Comparison of ENCODE assay signal across 11 mouse cellular contexts in genomic region chr8:94206256-94206655, GRCm38 (mm10). TPM values are rescaled to one million over a fixed set of nuclear protein-coding genes. Genes with fewer than 3 reads are reported as not detected.
A peak's percentile ranks its signal among the peaks of the same experiment; 100 is the strongest.
DNase-seq lines count a peak whose midpoint lies in the region; ATAC-seq and TF ChIP-seq lines count a peak whose summit lies in the region.
"Had no signal": no experiment of that assay in that cellular context is flagged by ENCODE, and none has a peak within 500 bp of the region (broad histone marks: within the 10 kb centered on the region; RNA-seq: fewer than 3 reads in every experiment).

No protein-coding gene starts in this region.

- H3K4me3 ChIP-seq in forebrain, postnatal 0 days (ENCODE audit: low read depth, low read length) = no peak overlapping the region
- H3K4me3 ChIP-seq in forebrain, embryonic 12.5 days (replicated peaks) = no peak overlapping the region
- H3K4me3 ChIP-seq in layer of hippocampus, adult 2 months = no peak overlapping the region
- H3K4me3 ChIP-seq in midbrain, embryonic 12.5 days = no peak overlapping the region
- H3K4me3 ChIP-seq in midbrain, embryonic 10.5 days = no peak overlapping the region
- H3K4me3 ChIP-seq: embryonic facial prominence, embryonic 13.5 days; heart, embryonic 10.5 days; hindbrain, embryonic 12.5 days had no signal

- no peaks in the 10 kb centered on the region for H3K27me3 ChIP-seq in forebrain, postnatal 0 days (ENCODE audit: insufficient read depth, low read length)
- no peaks in the 10 kb centered on the region; the same call in 1 of the 2 replicates for H3K27me3 ChIP-seq in forebrain, embryonic 12.5 days
- no peaks in the 10 kb centered on the region for H3K27me3 ChIP-seq in midbrain, embryonic 12.5 days
- no peaks in the 10 kb centered on the region for H3K27me3 ChIP-seq in midbrain, embryonic 10.5 days (ENCODE audit: low read depth, poor library complexity, severe bottlenecking)
- H3K27me3 ChIP-seq: embryonic facial prominence, embryonic 13.5 days; hindbrain, embryonic 12.5 days; Patski had no signal

- no peak overlapping the region for H3K9ac ChIP-seq in forebrain, postnatal 0 days
- no peak overlapping the region for H3K9ac ChIP-seq in forebrain, embryonic 12.5 days
- no peak overlapping the region for H3K9ac ChIP-seq in midbrain, embryonic 12.5 days (replicated peaks)
- H3K9ac ChIP-seq: embryonic facial prominence, embryonic 13.5 days; hindbrain, embryonic 12.5 days had no signal

- no peak for TF ChIP-seq CTCF in forebrain, postnatal 0 days (IDR thresholded peaks at IDR 0.05; ENCODE audit: low read depth)
- no peak for TF ChIP-seq CTCF in layer of hippocampus, adult 2 months (conservative IDR thresholded peaks at IDR 0.05)

- DNase-seq in forebrain, postnatal 0 days = no peak
- DNase-seq in layer of hippocampus, adult 2 months (ENCODE audit: low spot score in 2 of 2) = no peak
- DNase-seq in layer of hippocampus, adult 11-12 months (ENCODE audit: low spot score) = no peak
- DNase-seq in midbrain, embryonic 10.5 days (ENCODE audit: low spot score) = no peak

- ATAC-seq in forebrain, postnatal 0 days = 0 out of 2 replicates have a peak, but pooled peaks have one; percentile 34
- no peak for ATAC-seq in forebrain, embryonic 12.5 days (ENCODE audit: low FRiP score)
- ATAC-seq in midbrain, embryonic 12.5 days (ENCODE audit: low FRiP score, low read depth) = 0 out of 2 replicates have a peak, but pooled peaks have one; percentile 12

- no peaks in the 10 kb centered on the region for H3K9me3 ChIP-seq in forebrain, postnatal 0 days (ENCODE audit: low read length)
- H3K9me3 ChIP-seq in forebrain, embryonic 12.5 days = no peaks in the 10 kb centered on the region
- no peaks in the 10 kb centered on the region for H3K9me3 ChIP-seq in midbrain, embryonic 12.5 days
- H3K9me3 ChIP-seq in midbrain, embryonic 10.5 days (replicated peaks) = no peaks in the 10 kb centered on the region
- H3K9me3 ChIP-seq: embryonic facial prominence, embryonic 13.5 days; heart, embryonic 10.5 days; hindbrain, embryonic 12.5 days had no signal

- H3K36me3 ChIP-seq in forebrain, postnatal 0 days (ENCODE audit: insufficient read depth) = no peaks in the 10 kb centered on the region
- H3K36me3 ChIP-seq in forebrain, embryonic 12.5 days (replicated peaks) = no peaks in the 10 kb centered on the region
- no peaks in the 10 kb centered on the region for H3K36me3 ChIP-seq in midbrain, embryonic 12.5 days
- no peaks in the 10 kb centered on the region for H3K36me3 ChIP-seq in midbrain, embryonic 10.5 days
- H3K36me3 ChIP-seq: embryonic facial prominence, embryonic 13.5 days; heart, embryonic 10.5 days; hindbrain, embryonic 12.5 days had no signal

- no peak overlapping the region for H3K4me2 ChIP-seq in forebrain, postnatal 0 days (ENCODE audit: low read depth)
- no peak overlapping the region for H3K4me2 ChIP-seq in forebrain, embryonic 12.5 days
- no peak overlapping the region for H3K4me2 ChIP-seq in midbrain, embryonic 12.5 days (replicated peaks)
- H3K4me2 ChIP-seq: embryonic facial prominence, embryonic 13.5 days; hindbrain, embryonic 12.5 days had no signal

- whole genome bisulfite sequencing in forebrain, postnatal 0 days = 69% methylated on average over 8 of the region's 8 CpGs
- WGBS in forebrain, embryonic 12.5 days = 76% methylated on average over 8 of the region's 8 CpGs
- 81% methylated on average over 8 of the region's 8 CpGs for WGBS in midbrain, embryonic 12.5 days
- WGBS in midbrain, embryonic 10.5 days = 84% methylated on average over 8 of the region's 8 CpGs

- no peak overlapping the region for H3K27ac ChIP-seq in forebrain, postnatal 0 days (ENCODE audit: low read depth, low read length)
- no peak overlapping the region for H3K27ac ChIP-seq in forebrain, embryonic 12.5 days
- H3K27ac ChIP-seq in layer of hippocampus, adult 2 months = 0 out of 2 replicates have a peak overlapping the region, but pooled peaks have one; percentile 18
- no peak overlapping the region for H3K27ac ChIP-seq in midbrain, embryonic 12.5 days (replicated peaks)
- no peak overlapping the region for H3K27ac ChIP-seq in midbrain, embryonic 10.5 days (replicated peaks)
- H3K27ac ChIP-seq: embryonic facial prominence, embryonic 13.5 days; heart, embryonic 10.5 days; hindbrain, embryonic 12.5 days had no signal

- H3K4me1 ChIP-seq in forebrain, postnatal 0 days (ENCODE audit: insufficient read depth) = 0 out of 2 replicates have a peak, but pooled peaks cover 3% of the 10 kb centered on the region
- H3K4me1 ChIP-seq in forebrain, embryonic 12.5 days = no peaks in the 10 kb centered on the region
- no peaks in the 10 kb centered on the region for H3K4me1 ChIP-seq in midbrain, embryonic 12.5 days
- H3K4me1 ChIP-seq in midbrain, embryonic 10.5 days = no peaks in the 10 kb centered on the region
- H3K4me1 ChIP-seq: heart, embryonic 10.5 days; hindbrain, embryonic 12.5 days had no signal

RNA-seq across cellular contexts. Expression of gene Nup93, which starts 8.1 kb away (rescaled TPM):
- 43.7 and 44.5 TPM in 2 replicates for total RNA-seq in forebrain, postnatal 0 days (2014; rRNA removed)
- 31.4 and 36.7 TPM in 2 replicates for polyA plus RNA-seq in forebrain, postnatal 0 days (2015; fragmentation: Nextera tagmentation; extraction: Ambion mirVana)
- polyA plus RNA-seq in forebrain, embryonic 12.5 days (2016; fragmentation: Nextera tagmentation; extraction: Ambion mirVana) = 110 and 121 TPM in 2 replicates
- 10 to 100 TPM; 62.9 to 66.3 TPM for total RNA-seq in layer of hippocampus, adult 2 months (2021)
- polyA plus RNA-seq in midbrain, embryonic 12.5 days (2016; fragmentation: Nextera tagmentation; extraction: Ambion mirVana) = 96.7 and 98.4 TPM in 2 replicates
- polyA plus RNA-seq in midbrain, embryonic 10.5 days (2016; fragmentation: Nextera tagmentation; extraction: Ambion mirVana) = 133 and 142 TPM in 2 replicates

RNA-seq across cellular contexts. Expression of gene Mt1, which starts 27.4 kb away (rescaled TPM):
- total RNA-seq in forebrain, postnatal 0 days (2014; rRNA removed) = 205 and 418 TPM in 2 replicates
- 386 and 411 TPM in 2 replicates for polyA plus RNA-seq in forebrain, postnatal 0 days (2015; fragmentation: Nextera tagmentation; extraction: Ambion mirVana)
- polyA plus RNA-seq in forebrain, embryonic 12.5 days (2016; fragmentation: Nextera tagmentation; extraction: Ambion mirVana) = 64.4 and 76.2 TPM in 2 replicates
- 100 to 1,000 TPM; 636 to 650 TPM for total RNA-seq in layer of hippocampus, adult 2 months (2021)
- 31.1 and 38.8 TPM in 2 replicates for polyA plus RNA-seq in midbrain, embryonic 12.5 days (2016; fragmentation: Nextera tagmentation; extraction: Ambion mirVana)
- polyA plus RNA-seq in midbrain, embryonic 10.5 days (2016; fragmentation: Nextera tagmentation; extraction: Ambion mirVana) = 131 and 201 TPM in 2 replicates

RNA-seq across cellular contexts. Expression of gene Mt2, which starts 33.8 kb away (rescaled TPM):
- total RNA-seq in forebrain, postnatal 0 days (2014; rRNA removed) = 36.4 and 88.1 TPM in 2 replicates
- polyA plus RNA-seq in forebrain, postnatal 0 days (2015; fragmentation: Nextera tagmentation; extraction: Ambion mirVana) = 139 and 143 TPM in 2 replicates
- 34.1 and 35.0 TPM in 2 replicates for polyA plus RNA-seq in forebrain, embryonic 12.5 days (2016; fragmentation: Nextera tagmentation; extraction: Ambion mirVana)
- total RNA-seq in layer of hippocampus, adult 2 months (2021) = 100 to 1,000 TPM; 545 to 546 TPM
- 12.9 and 13.1 TPM in 2 replicates for polyA plus RNA-seq in midbrain, embryonic 12.5 days (2016; fragmentation: Nextera tagmentation; extraction: Ambion mirVana)
- polyA plus RNA-seq in midbrain, embryonic 10.5 days (2016; fragmentation: Nextera tagmentation; extraction: Ambion mirVana) = 32.3 and 55.8 TPM in 2 replicates
- polyA plus RNA-seq: activated CD4-positive, CD25-positive, alpha-beta regulatory T cell, adult 4 months had no signal

RNA-seq across cellular contexts. Expression of gene Mt3, which starts 53.8 kb away (rescaled TPM):
- total RNA-seq in forebrain, postnatal 0 days (2014; rRNA removed) = 151 and 445 TPM in 2 replicates
- polyA plus RNA-seq in forebrain, postnatal 0 days (2015; fragmentation: Nextera tagmentation; extraction: Ambion mirVana) = 316 and 341 TPM in 2 replicates
- polyA plus RNA-seq in forebrain, embryonic 12.5 days (2016; fragmentation: Nextera tagmentation; extraction: Ambion mirVana) = 82.2 and 103 TPM in 2 replicates
- total RNA-seq in layer of hippocampus, adult 2 months (2021) = 1,000 to 10,000 TPM; 1,175 to 1,192 TPM
- 16.9 and 23.8 TPM in 2 replicates for polyA plus RNA-seq in midbrain, embryonic 12.5 days (2016; fragmentation: Nextera tagmentation; extraction: Ambion mirVana)
- polyA plus RNA-seq in midbrain, embryonic 10.5 days (2016; fragmentation: Nextera tagmentation; extraction: Ambion mirVana) = 6.8 and 7.5 TPM in 2 replicates
- polyA plus RNA-seq: activated CD4-positive, CD25-positive, alpha-beta regulatory T cell, adult 4 months; Patski had no signal
